ENCODE assay signal across 18 mouse cellular contexts in the genomic region with DNA sequence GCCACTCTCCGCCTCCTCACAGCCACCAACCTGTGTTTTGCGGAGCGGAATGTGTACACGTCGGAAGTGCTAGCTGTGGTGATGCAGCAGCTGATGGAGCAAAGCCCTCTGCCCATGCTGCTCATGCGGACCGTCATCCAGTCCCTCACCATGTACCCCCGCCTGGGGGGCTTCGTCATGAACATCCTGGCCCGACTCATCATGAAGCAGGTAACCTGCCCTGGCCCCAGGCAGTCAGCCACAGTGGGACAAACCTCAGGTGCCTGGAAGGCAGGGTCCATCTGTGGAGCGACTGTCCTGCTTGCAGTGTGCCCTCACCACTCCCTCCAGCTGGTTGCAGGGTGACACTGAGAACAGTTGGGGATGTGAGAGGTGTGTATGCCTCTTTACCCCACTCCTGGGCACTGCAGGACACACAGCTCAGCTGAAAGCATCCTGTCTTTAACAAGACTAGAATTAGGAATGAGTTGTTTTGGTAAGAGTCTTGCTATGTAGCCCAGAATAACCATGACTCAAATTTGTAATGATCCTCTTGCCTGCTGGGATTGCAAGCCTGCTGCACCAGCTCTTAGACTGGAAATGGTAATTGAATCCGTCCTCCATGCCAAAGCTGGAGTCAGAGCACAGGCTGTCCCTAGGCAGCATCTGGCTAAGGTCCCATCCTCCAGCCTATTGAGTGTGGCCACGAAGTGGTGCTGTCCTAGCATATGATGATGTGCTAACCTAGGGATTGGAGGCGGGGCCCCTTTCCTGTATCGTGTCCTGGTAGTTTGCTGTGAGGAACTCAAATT. TPM values are rescaled to one million over a fixed set of nuclear protein-coding genes. Genes with fewer than 3 reads are reported as not detected.
DNase-seq lines count a peak whose midpoint lies in the region; ATAC-seq and TF ChIP-seq lines count a peak whose summit lies in the region.
"Had no signal": no experiment of that assay in that cellular context is flagged by ENCODE, and none has a peak within 500 bp of the region (broad histone marks: within the 10 kb centered on the region; RNA-seq: fewer than 3 reads in every experiment).

No protein-coding gene starts in this region.

- DNase-seq in frontal cortex, adult 2 months (ENCODE audit: extremely low spot score in 1 of 2, low spot score in 1 of 2): peak; percentile 69
- DNase-seq in frontal cortex, postnatal 25 days (ENCODE audit: low spot score in 2 of 2): no peak
- peak; percentile 92 for DNase-seq in brain, adult 2 months (ENCODE audit: low read depth, low spot score)
- DNase-seq in layer of hippocampus, adult 9-11 months: peak; percentile 88
- DNase-seq in cerebellum, adult 11-12 months: no peak
- no peak for DNase-seq in cerebellum, adult 8-10 months
- DNase-seq: cerebellum, adult 9-10 months; kidney, adult 11 months; kidney, postnatal 25 days; thymus, adult 2 months had no signal

- no peak overlapping the region for H3K4me2 ChIP-seq in myocyte (ENCODE audit: low read depth)
- H3K4me2 ChIP-seq: embryonic facial prominence, embryonic 13.5 days; hindbrain, embryonic 13.5 days; limb, embryonic 15.5 days; lung, embryonic 15.5 days had no signal

- ATAC-seq in monocyte, adult 5-6 weeks (replicated peaks; ENCODE audit: insufficient number of reproducible peaks, low FRiP score, low TSS enrichment, poor library complexity, severe bottlenecking): no peak

- H3ac ChIP-seq in myocyte (ENCODE audit: control insufficient read depth, insufficient read length): no peak overlapping the region

- H3K4me3 ChIP-seq in myocyte: no peak overlapping the region
- H3K4me3 ChIP-seq: embryonic facial prominence, embryonic 13.5 days; hindbrain, embryonic 13.5 days; limb, embryonic 15.5 days; lung, embryonic 15.5 days; megakaryocyte, embryonic 14.5 days had no signal

- no peak for TF ChIP-seq POLR2A in myocyte (IDR thresholded peaks at IDR 0.05; ENCODE audit: insufficient read length, low read depth)

- no peaks in the 10 kb centered on the region for H3K79me2 ChIP-seq in myocyte (ENCODE audit: control insufficient read depth, insufficient read depth)

- no peaks in the 10 kb centered on the region for H3K27me3 ChIP-seq in myocyte (ENCODE audit: control insufficient read depth, insufficient read depth, insufficient read length)
- H3K27me3 ChIP-seq: embryonic facial prominence, embryonic 13.5 days; hindbrain, embryonic 13.5 days; limb, embryonic 15.5 days; lung, embryonic 15.5 days had no signal

- no peaks in the 10 kb centered on the region for H3K36me3 ChIP-seq in myocyte (ENCODE audit: control insufficient read depth, insufficient read depth)

TF ChIP-seq in myocyte, 11 proteins besides CTCF, POLR2A, EP300 and RAD21:
- TF ChIP-seq POLR2AphosphoS2 (IDR thresholded peaks at IDR 0.05; ENCODE audit: insufficient read length, low read depth) (peak; percentile 51), REST (IDR thresholded peaks at IDR 0.05; ENCODE audit: insufficient read depth, insufficient read length) (no peak)

RNA-seq across cellular contexts. Expression of gene Rsph6a, which starts 1.9 kb away (rescaled TPM):
- polyA plus RNA-seq in frontal cortex, adult 2 months (2012; rRNA removed): 0.14 and 0.17 TPM in 2 replicates
- polyA plus RNA-seq in myocyte (2012; fragmentation: generic; extraction: Trizol): 0.04 TPM
- total RNA-seq in monocyte, adult 5-6 weeks (2017): not detected in 3 replicates
- polyA plus RNA-seq: embryonic facial prominence, embryonic 13.5 days; heart, embryonic 14.5 days; hindbrain, embryonic 13.5 days; limb, embryonic 15.5 days; lung, embryonic 15.5 days had no signal

RNA-seq across cellular contexts. Expression of gene Dmwd, which starts 23.5 kb away (rescaled TPM):
- polyA plus RNA-seq in frontal cortex, adult 2 months (2012; rRNA removed): 174 and 178 TPM in 2 replicates
- 83.7 TPM for polyA plus RNA-seq in myocyte (2012; fragmentation: generic; extraction: Trizol)
- 0.39 to 3.2 TPM (median 0.43 TPM) in 3 replicates for total RNA-seq in monocyte, adult 5-6 weeks (2017)

RNA-seq across cellular contexts. Expression of gene Sympk, which starts 28.4 kb away (rescaled TPM):
- polyA plus RNA-seq in frontal cortex, adult 2 months (2012; rRNA removed): 118 and 120 TPM in 2 replicates
- polyA plus RNA-seq in myocyte (2012; fragmentation: generic; extraction: Trizol): 90.3 TPM
- total RNA-seq in monocyte, adult 5-6 weeks (2017): 23.9 to 51.1 TPM (median 38.5 TPM) in 3 replicates

RNA-seq across cellular contexts. Expression of gene Foxa3, which starts 29.2 kb away (rescaled TPM):
- not detected in 2 replicates for polyA plus RNA-seq in frontal cortex, adult 2 months (2012; rRNA removed)
- polyA plus RNA-seq in myocyte (2012; fragmentation: generic; extraction: Trizol): 0.12 TPM
- total RNA-seq in monocyte, adult 5-6 weeks (2017): not detected in 3 replicates
- polyA plus RNA-seq: heart, embryonic 14.5 days; hindbrain, embryonic 13.5 days had no signal

RNA-seq across cellular contexts. Expression of gene Dmpk, which starts 31.1 kb away (rescaled TPM):
- polyA plus RNA-seq in frontal cortex, adult 2 months (2012; rRNA removed): 50.3 and 59.6 TPM in 2 replicates
- 294 TPM for polyA plus RNA-seq in myocyte (2012; fragmentation: generic; extraction: Trizol)
- 0.97 to 1.5 TPM in 2 of 3 replicates, not detected in the other for total RNA-seq in monocyte, adult 5-6 weeks (2017)

Comparison
In these comparisons a context has a peak if more than half of its experiments do, and no peak if none do; other contexts are left out.
1. DNase-seq: peak in frontal cortex, adult 2 months (2 of 2), brain, adult 2 months (single experiment) and layer of hippocampus, adult 9-11 months (single experiment); none in frontal cortex, postnatal 25 days (0 of 2), cerebellum, adult 11-12 months (single experiment) and cerebellum, adult 8-10 months (single experiment).